Mouse (Mus musculus): ENCODE measurements around the gene Daam1. TPM values are rescaled to one million over a fixed set of nuclear protein-coding genes. Genes with fewer than 3 reads are reported as not detected.

Gene Daam1
- polyA plus RNA-seq, 1 experiment from 2014 or later = 9.4 TPM

DNA sequence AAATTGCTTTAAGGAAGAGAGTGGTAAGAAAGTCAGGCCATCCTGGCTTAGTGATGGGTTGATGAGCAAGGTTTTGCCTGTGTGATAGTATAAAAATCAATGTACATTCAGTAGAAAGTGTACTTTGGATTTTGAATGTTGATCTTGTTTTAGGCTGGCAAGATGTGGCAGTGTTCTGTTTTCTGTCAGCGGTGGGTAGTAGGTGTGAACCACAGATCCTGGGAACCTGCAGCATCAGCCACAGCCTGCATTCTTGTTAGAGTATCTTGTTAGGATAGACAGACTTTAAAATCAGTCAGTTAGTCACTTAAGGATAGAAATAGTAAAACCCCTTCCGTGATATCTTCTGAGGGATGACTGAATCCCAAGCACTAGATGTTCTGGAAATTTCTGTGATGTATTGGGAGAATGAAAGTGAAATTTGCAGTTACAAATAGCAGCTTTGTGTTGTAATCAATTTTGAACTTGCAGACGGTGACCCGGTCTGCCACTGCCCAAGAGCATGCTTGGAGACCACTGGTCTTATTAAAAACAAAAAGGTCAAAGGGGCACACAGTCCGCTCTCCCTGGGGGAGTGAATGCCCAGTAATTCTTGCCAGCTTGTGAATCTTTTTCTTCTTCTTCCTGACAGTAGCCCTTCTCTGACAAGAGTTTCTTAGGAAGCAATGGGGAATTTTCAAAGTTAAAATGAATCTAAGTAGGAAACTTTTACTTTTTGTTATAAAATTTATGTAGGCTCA is 17.3 kb downstream of the Daam1 start:
- no peak overlapping the region for H3K4me3 ChIP-seq (replicated peaks)
- 44% methylated on average over 5 of the region's 5 CpGs for WGBS
- H3K27ac ChIP-seq = no peak overlapping the region
- H3K4me2 ChIP-seq = no peak overlapping the region
- no peak overlapping the region for H3K9ac ChIP-seq
- H3K36me3 ChIP-seq = no peaks in the 10 kb centered on the region
- H3K4me1 ChIP-seq = peaks cover 2% of the 10 kb centered on the region; the same call in 1 of the 2 replicates
- no peak for ATAC-seq (replicated peaks; ENCODE audit: low FRiP score)
- no peaks in the 10 kb centered on the region for H3K27me3 ChIP-seq
- H3K9me3 ChIP-seq (replicated peaks) = no peaks in the 10 kb centered on the region

DNA sequence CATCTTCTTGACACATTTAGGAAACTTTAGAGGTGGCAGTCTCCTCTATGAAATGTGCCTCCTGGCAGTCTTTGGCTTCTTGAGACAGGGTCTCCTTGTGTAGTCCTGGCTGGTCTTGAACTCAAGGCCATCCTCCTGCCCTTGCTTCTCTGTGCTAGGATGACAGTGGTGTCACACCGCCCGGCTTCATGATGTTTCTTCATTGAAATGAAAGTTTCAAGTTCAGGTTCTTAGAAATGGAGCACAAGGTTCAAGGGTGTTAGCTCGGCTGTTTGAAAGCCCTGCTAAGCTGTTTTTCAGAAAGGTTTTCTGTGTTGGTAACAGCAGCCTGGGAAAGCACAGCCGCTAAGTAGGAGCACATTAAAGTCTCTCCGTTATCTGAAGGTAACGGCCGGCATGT is 18.2 kb downstream of the Daam1 start:
- Histone ChIP-seq H3K4me2 (no peak overlapping the region), H3K27me3 (no peaks in the 10 kb centered on the region), H3K4me1 (peaks cover 8% of the 10 kb centered on the region), H3K4me3 (replicated peaks) (no peak overlapping the region), H3K9ac (no peak overlapping the region), H3K27ac (no peak overlapping the region), H3K9me3 (replicated peaks) (no peaks in the 10 kb centered on the region), H3K36me3 (no peaks in the 10 kb centered on the region)
- WGBS = 91% methylated on average over 7 of the region's 7 CpGs
- no peak for ATAC-seq (replicated peaks; ENCODE audit: low FRiP score)

DNA sequence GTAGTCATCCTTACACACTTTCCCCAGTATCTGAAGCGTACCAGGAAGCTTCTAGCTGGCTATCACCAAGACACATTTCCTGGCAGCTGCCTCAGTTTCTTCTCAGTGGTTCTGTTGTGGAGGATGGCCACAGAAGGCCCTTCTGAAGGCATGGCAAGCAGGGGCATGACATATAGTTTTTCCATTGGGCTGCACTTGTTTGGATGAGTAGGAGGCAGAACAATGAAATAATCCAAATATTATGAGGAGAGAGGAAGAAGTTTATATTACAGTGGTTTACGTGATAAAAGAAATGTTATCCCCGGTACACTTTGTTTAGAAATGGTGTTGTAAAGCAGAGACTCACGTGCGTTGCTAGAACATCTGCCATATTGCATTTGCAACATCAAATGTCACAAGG is 19.3 kb downstream of the Daam1 start:
- no peak for ATAC-seq (replicated peaks; ENCODE audit: low FRiP score)
- H3K36me3 ChIP-seq = no peaks in the 10 kb centered on the region
- H3K4me2 ChIP-seq = no peak overlapping the region
- no peak overlapping the region for H3K9ac ChIP-seq
- H3K4me3 ChIP-seq (replicated peaks) = no peak overlapping the region
- H3K27ac ChIP-seq = no peak overlapping the region
- 82% methylated on average over 5 of the region's 5 CpGs for WGBS
- H3K4me1 ChIP-seq = peaks cover 18% of the 10 kb centered on the region
- no peaks in the 10 kb centered on the region for H3K9me3 ChIP-seq (replicated peaks)
- H3K27me3 ChIP-seq = no peaks in the 10 kb centered on the region

DNA sequence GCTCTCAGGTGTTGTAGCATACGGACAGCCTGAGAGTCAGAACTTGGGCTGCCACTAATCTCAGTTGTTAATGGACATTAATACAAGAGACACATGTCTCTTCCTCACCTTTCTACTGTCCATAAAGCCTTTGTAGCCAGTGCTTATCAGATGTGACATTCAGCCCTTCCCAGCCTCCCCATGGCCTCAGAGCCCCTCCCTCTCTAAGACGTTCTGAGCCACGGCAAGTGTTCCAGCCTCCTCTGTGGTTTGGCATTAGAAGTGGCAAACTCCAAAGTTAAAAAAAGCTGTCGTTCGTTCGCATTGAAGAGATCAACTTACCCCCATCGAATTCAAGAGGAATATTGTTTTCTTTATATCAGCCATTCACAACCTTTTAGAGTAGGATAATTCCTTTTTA is 21.8 kb downstream of the Daam1 start:
- H3K27me3 ChIP-seq = no peaks in the 10 kb centered on the region
- no peaks in the 10 kb centered on the region for H3K9me3 ChIP-seq (replicated peaks)
- no peak overlapping the region for H3K27ac ChIP-seq
- 73% methylated on average over 7 of the region's 7 CpGs for whole genome bisulfite sequencing
- H3K4me3 ChIP-seq (replicated peaks) = no peak overlapping the region
- no peak overlapping the region for H3K9ac ChIP-seq
- no peak overlapping the region for H3K4me2 ChIP-seq
- ATAC-seq (replicated peaks; ENCODE audit: low FRiP score) = no peak
- H3K4me1 ChIP-seq = peaks cover 34% of the 10 kb centered on the region
- H3K36me3 ChIP-seq = no peaks in the 10 kb centered on the region

DNA sequence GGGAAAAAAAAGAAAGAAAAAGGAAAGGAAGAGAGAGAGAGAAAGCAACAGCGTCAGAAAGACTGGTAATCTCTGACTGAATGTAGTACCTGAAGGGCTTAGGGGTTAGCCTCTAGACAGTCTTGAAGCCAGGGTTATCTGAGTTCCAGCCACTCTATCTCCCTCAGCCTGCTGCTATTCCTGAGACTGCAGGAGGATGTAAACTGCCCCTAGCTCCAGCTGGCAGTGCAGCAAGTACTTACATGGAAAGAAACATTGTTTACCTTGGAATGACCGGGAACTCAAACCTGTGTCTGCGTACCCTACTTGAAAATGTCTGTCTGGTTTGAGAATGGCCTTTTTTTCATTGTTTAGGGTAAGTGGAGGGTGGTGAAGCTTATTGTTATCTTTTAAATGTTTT is 22.8 kb downstream of the Daam1 start:
- no peaks in the 10 kb centered on the region for H3K27me3 ChIP-seq
- peaks cover 32% of the 10 kb centered on the region for H3K4me1 ChIP-seq
- H3K36me3 ChIP-seq = no peaks in the 10 kb centered on the region
- no peak overlapping the region for H3K4me2 ChIP-seq
- H3K4me3 ChIP-seq (replicated peaks) = no peak overlapping the region
- WGBS = 73% methylated on average over 3 of the region's 3 CpGs
- H3K9ac ChIP-seq = no peak overlapping the region
- no peak overlapping the region for H3K27ac ChIP-seq
- ATAC-seq (replicated peaks; ENCODE audit: low FRiP score) = no peak
- no peaks in the 10 kb centered on the region for H3K9me3 ChIP-seq (replicated peaks)

DNA sequence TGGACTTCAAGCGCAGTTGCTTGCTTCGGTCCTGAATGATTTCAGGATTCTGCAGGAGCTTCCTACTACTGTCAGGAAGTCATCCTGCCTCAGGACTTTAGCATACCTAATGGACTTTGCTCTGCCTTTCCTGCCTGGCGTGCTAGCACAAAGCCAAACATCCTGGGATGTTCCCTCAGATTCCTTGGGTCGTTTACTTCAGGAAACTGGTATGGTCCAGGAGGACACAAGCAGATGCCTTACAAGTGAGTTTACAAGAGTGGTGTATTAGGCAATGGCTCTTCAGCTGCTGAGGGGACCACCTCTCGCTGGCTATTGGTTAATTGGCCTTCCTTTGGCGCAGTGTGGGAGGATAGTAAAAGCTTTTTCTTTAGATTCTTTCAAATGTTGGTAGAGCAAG is 23.3 kb downstream of the Daam1 start:
- WGBS = 48% methylated on average over 6 of the region's 6 CpGs
- no peak overlapping the region for H3K4me3 ChIP-seq (replicated peaks)

DNA sequence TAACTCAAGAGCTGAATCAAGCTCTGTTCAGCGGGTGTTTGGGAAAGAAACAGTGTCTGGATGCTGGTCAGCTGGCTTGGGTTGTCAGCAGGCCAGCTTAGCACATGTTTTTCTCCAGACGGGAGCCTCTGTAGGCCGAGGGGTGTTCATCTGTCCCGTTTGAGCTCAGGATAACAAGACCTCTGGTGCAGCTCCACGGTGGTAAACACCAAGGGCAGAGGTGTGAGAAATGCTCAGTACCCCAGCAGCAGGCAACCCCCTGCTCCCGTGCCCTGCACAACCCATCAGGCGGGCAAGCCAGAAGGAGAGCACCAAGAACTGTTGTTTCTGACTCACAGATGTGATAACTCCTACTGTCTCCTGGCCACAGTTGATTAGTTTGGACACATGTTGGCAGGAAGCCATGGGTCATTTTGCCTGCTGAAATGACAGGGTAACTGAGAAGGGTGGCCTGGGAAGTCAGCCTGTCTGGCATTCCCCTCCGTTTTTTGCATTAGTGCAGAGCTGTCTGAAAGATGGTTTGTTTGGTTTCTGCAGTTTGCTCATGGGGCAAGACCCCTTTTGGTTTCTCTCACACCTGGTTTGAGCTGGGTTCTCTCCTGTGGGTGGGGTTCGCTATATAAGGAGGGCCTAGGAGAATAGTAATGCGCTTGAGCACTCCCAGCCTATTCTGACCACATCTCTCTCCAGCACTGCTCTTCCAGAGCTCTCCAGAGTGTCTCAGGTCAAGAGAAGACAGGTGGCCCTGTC is 25.0 kb downstream of the Daam1 start:
- H3K9ac ChIP-seq = no peak overlapping the region
- H3K4me3 ChIP-seq (replicated peaks) = no peak overlapping the region
- H3K4me1 ChIP-seq = peaks cover 32% of the 10 kb centered on the region
- H3K27ac ChIP-seq = peak overlapping the region; percentile 69
- 20% methylated on average over 10 of the region's 10 CpGs for WGBS
- peak; percentile 82 for ATAC-seq (replicated peaks; ENCODE audit: low FRiP score)
- no peaks in the 10 kb centered on the region for H3K9me3 ChIP-seq (replicated peaks)
- no peaks in the 10 kb centered on the region for H3K27me3 ChIP-seq
- H3K4me2 ChIP-seq = 0 out of 2 replicates have a peak overlapping the region, but pooled peaks have one; percentile 7
- no peaks in the 10 kb centered on the region for H3K36me3 ChIP-seq

More for the DNA sequence above, 23.3 kb downstream of the Daam1 start:
- no peak overlapping the region for H3K4me2 ChIP-seq
- peak overlapping the region; percentile 7; the same call in 1 of the 2 replicates for H3K27ac ChIP-seq
- no peak overlapping the region for H3K9ac ChIP-seq
- H3K36me3 ChIP-seq = no peaks in the 10 kb centered on the region
- H3K27me3 ChIP-seq = no peaks in the 10 kb centered on the region
- ATAC-seq (replicated peaks; ENCODE audit: low FRiP score) = no peak
- peaks cover 32% of the 10 kb centered on the region for H3K4me1 ChIP-seq
- H3K9me3 ChIP-seq (replicated peaks) = no peaks in the 10 kb centered on the region

DNA sequence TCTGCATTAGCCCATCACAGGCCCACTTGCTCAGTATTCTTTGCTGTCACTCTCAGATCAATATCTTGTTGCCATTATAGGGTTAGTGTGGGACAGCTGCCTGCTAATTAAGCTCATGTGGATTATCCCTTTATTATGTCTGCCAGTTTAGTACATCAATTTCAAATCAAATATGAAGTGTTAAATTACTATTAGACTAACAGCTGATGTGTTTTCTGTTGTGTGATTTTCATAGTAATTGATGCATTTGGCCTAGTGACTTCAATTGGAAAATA is 25.5 kb downstream of the Daam1 start:
- ATAC-seq (replicated peaks; ENCODE audit: low FRiP score) = no peak
- 0 out of 2 replicates have a peak overlapping the region, but pooled peaks have one; percentile 69 for H3K27ac ChIP-seq
- no peaks in the 10 kb centered on the region for H3K36me3 ChIP-seq
- H3K9me3 ChIP-seq (replicated peaks) = no peaks in the 10 kb centered on the region
- H3K27me3 ChIP-seq = no peaks in the 10 kb centered on the region
- no peak overlapping the region for H3K4me3 ChIP-seq (replicated peaks)
- H3K4me2 ChIP-seq = no peak overlapping the region
- peaks cover 32% of the 10 kb centered on the region for H3K4me1 ChIP-seq
- no peak overlapping the region for H3K9ac ChIP-seq

DNA sequence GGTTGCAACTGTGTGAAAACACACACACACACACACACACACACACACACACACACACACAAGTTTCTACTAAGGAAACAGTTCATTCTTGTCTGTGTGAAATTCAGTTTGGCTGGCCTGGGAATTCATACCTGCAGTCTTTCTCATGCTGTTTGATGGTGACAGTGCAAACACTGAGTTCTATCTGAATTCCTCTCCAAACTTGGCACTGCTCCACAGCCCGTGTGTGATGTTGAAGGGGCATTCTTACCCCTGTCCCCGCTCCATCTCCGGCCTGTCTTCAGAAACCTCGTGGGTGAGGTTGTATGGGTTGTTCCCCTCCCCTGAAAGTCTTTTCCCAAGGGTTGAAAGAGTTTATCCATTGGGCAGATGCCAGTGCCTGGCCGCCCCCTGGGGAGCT is 28.2 kb downstream of the Daam1 start:
- Histone ChIP-seq H3K4me3 (replicated peaks) (no peak overlapping the region), H3K9ac (no peak overlapping the region), H3K27ac (no peak overlapping the region), H3K36me3 (no peaks in the 10 kb centered on the region), H3K4me2 (no peak overlapping the region), H3K4me1 (peaks cover 37% of the 10 kb centered on the region), H3K9me3 (replicated peaks) (no peaks in the 10 kb centered on the region), H3K27me3 (no peaks in the 10 kb centered on the region)
- 76% methylated on average over 5 of the region's 5 CpGs for WGBS
- ATAC-seq (replicated peaks; ENCODE audit: low FRiP score) = no peak

DNA sequence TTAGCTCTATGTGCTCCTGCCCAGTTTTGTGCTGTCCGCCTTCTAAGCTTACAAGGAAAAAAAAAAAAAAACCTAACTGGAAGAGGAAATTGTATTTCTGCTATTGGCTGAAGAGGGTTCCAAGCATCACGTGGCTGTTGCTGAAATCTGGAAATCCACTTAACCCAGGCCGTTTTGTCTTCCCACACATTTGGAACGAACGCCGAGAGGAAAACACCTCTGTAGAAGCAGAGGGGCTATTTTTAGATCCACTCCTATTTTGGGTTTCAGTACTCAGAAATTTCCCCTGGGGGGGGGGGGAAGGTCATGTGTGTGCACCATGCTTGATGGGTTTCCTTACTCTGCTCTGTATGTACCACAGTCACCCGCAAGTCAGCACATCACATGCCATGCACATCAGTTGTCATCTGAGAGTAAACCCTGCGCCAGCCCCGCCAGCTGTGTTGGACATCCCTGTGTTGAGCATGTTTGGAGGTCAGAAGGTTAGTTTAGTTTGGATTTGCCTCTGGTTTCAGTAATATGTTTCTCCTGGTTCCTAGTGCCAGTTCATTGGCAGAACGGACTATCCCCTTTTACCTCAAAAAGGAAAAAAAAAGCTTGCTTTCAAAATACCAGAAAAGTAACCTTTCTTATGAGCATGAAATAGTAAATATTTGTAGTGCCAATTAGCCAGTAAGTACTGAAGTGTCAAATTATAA is 33.1 kb downstream of the Daam1 start:
- WGBS = 43% methylated on average over 10 of the region's 10 CpGs
- Histone ChIP-seq H3K9me3 (replicated peaks) (no peaks in the 10 kb centered on the region), H3K4me2 (peak overlapping the region; percentile 23), H3K27ac (no peak overlapping the region), H3K4me3 (replicated peaks) (no peak overlapping the region), H3K36me3 (no peaks in the 10 kb centered on the region), H3K9ac (no peak overlapping the region), H3K27me3 (no peaks in the 10 kb centered on the region), H3K4me1 (peaks cover 34% of the 10 kb centered on the region)
- ATAC-seq (replicated peaks; ENCODE audit: low FRiP score) = peak; percentile 37; the same call in 1 of the 2 replicates

DNA sequence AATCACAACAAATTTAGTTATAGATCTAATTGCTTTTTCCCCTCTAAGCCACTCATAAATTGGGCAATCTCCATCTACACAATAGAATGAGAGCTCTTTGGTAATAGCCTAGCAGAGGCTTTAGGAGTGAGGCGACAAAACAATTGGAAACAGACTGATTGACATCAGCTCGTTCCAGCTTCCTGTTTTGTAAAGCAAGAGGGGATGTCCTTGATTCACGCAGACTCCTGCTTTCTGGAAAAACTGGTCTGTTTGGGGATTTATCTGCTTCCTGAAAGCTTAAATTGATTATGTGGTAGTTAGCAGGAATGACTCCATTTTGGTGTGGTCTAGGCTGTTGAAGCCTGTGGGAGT is 33.6 kb downstream of the Daam1 start:
- Histone ChIP-seq H3K4me3 (replicated peaks) (no peak overlapping the region), H3K9ac (no peak overlapping the region), H3K4me1 (peaks cover 34% of the 10 kb centered on the region), H3K9me3 (replicated peaks) (no peaks in the 10 kb centered on the region), H3K27ac (no peak overlapping the region), H3K36me3 (no peaks in the 10 kb centered on the region), H3K4me2 (no peak overlapping the region), H3K27me3 (no peaks in the 10 kb centered on the region)
- no peak for ATAC-seq (replicated peaks; ENCODE audit: low FRiP score)
- WGBS = 44% methylated on average over 3 of the region's 3 CpGs

DNA sequence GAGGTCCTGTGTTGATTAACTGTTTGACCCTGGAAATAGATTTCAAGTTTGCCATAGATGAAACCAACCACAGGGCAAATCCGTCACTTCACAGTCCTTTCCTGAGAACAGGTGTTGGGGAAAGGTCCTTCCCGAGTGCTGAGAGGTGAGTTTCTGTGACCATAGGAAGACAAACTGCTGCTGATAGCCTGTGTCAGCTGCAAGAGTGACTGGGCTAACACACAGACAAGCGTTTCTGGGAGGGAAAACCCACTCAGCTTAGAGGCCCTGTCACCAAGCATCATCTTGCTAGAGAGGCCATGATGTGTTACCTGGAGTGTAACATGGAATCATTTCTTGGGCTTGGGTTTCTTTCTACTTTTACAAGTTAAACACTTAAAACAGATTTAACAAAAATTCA is 35.1 kb downstream of the Daam1 start:
- no peaks in the 10 kb centered on the region for H3K27me3 ChIP-seq
- 80% methylated on average over 3 of the region's 3 CpGs for WGBS
- no peak overlapping the region for H3K27ac ChIP-seq
- peaks cover 41% of the 10 kb centered on the region for H3K4me1 ChIP-seq
- no peak overlapping the region for H3K4me3 ChIP-seq (replicated peaks)
- no peak overlapping the region for H3K9ac ChIP-seq
- H3K9me3 ChIP-seq (replicated peaks) = no peaks in the 10 kb centered on the region
- no peaks in the 10 kb centered on the region for H3K36me3 ChIP-seq
- no peak for ATAC-seq (replicated peaks; ENCODE audit: low FRiP score)
- no peak overlapping the region for H3K4me2 ChIP-seq

Data from kidney, embryonic 15.5 days (tissue).